Mouse (Mus musculus): ENCODE results near the gene Lrrc17. TPM values are rescaled to one million over a fixed set of nuclear protein-coding genes. Genes with fewer than 3 reads are reported as not detected.

Gene Lrrc17
- polyA plus RNA-seq (2016; fragmentation: Nextera tagmentation; extraction: Ambion mirVana): 2.1 and 3.8 TPM in 2 replicates

GRCm38 (mm10) chr5:21543409-21544201, at the start of gene Lrrc17:
TSS of gene Lrrc17 (plus strand) at chr5:21543559.
- H3K4me3 ChIP-seq: no peak within 1 kb of the TSS

DNA sequence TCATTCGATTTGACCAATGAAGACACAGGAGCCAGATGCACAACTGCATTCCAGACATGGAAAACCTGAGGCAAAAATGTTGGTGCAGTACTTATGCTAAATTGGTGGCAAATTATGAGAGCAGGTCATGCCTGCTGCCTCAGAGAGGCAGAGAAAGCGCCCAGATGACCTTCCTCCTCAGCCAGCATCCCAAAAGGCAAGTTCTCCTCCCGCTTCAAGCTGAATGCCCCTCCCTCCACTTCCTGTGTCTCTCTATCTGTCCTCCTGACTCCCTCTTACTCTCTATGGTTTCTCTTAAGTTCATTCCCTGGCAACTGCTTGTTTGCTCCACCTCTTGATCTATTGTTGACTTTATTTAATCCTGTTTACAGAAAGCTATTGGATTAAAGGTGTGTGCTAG, 48.6 kb upstream of the Lrrc17 start:
- no peaks in the 10 kb centered on the region for H3K36me3 ChIP-seq (replicated peaks)
- H3K4me1 ChIP-seq: peaks cover 9% of the 10 kb centered on the region
- no peaks in the 10 kb centered on the region for H3K9me3 ChIP-seq
- no peak overlapping the region for H3K4me3 ChIP-seq
- 62% methylated on average over 3 of the region's 3 CpGs for WGBS
- H3K27me3 ChIP-seq (ENCODE audit: poor library complexity, severe bottlenecking): no peaks in the 10 kb centered on the region
- H3K27ac ChIP-seq: no peak overlapping the region
- no peak for DNase-seq (ENCODE audit: extremely low spot score, low spot score)

More at GRCm38 (mm10) chr5:21543409-21544201, at the start of gene Lrrc17:
- no peak within 1 kb of the TSS for H3K27ac ChIP-seq
- no peaks in the 10 kb centered on the region for H3K9me3 ChIP-seq
- no peaks in the 10 kb centered on the region for H3K27me3 ChIP-seq (ENCODE audit: poor library complexity, severe bottlenecking)
- DNase-seq (ENCODE audit: extremely low spot score, low spot score): peak; percentile 21
- WGBS: 72% methylated on average over 17 of the region's 17 CpGs
- H3K4me1 ChIP-seq: peaks cover 10% of the 10 kb centered on the region
- no peaks in the 10 kb centered on the region for H3K36me3 ChIP-seq (replicated peaks)

DNA sequence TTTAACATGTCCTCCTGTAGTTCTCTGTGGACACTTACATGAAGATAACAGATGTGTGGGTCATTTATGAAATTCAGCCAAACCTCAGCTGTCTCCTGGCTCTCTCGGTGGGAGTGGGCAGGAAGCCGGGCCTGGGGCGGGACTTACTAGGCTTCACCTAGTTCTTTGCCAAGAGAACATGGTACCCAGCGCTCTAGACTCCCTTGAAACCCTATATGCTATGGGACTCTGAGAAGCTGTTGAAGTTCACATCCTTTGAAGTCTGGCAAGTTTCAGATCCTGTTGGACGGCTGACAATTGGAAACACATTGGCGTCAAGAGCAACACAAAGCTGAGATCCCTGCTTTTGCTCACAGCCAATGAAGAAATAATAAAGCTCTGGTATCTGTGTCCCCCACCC, 47.0 kb upstream of the Lrrc17 start:
- H3K36me3 ChIP-seq (replicated peaks): no peaks in the 10 kb centered on the region
- no peak for DNase-seq (ENCODE audit: extremely low spot score, low spot score)
- peaks cover 7% of the 10 kb centered on the region for H3K4me1 ChIP-seq
- no peak overlapping the region for H3K4me3 ChIP-seq
- WGBS: 82% methylated on average over 6 of the region's 6 CpGs
- H3K27me3 ChIP-seq (ENCODE audit: poor library complexity, severe bottlenecking): no peaks in the 10 kb centered on the region
- no peak overlapping the region for H3K27ac ChIP-seq
- H3K9me3 ChIP-seq: no peaks in the 10 kb centered on the region

DNA sequence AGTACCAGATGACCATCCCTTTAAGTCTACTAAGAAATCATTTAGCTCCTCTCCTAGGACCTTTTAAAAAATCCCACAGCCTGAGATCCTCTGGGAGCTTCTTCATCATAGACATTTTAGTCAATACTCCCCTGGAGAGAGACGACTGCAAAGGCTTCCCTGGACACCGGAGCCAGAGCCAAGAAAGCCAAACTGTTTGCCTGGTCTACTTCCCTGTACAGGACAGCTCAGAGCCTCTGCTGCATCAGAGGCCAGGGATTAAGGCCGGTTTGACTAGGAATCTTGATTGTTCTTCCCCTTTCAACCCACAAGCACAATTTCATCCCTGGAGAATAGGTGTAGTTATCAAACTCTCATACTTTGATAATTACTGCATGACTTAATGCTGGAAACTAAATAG, 46.5 kb upstream of the Lrrc17 start:
- WGBS: 60% methylated on average over 3 of the region's 3 CpGs
- Histone ChIP-seq H3K9me3 (no peaks in the 10 kb centered on the region), H3K36me3 (replicated peaks) (no peaks in the 10 kb centered on the region), H3K27ac (no peak overlapping the region), H3K4me3 (no peak overlapping the region), H3K27me3 (ENCODE audit: poor library complexity, severe bottlenecking) (no peaks in the 10 kb centered on the region), H3K4me1 (0 out of 2 replicates have a peak, but pooled peaks cover 3% of the 10 kb centered on the region)
- DNase-seq (ENCODE audit: extremely low spot score, low spot score): no peak

DNA sequence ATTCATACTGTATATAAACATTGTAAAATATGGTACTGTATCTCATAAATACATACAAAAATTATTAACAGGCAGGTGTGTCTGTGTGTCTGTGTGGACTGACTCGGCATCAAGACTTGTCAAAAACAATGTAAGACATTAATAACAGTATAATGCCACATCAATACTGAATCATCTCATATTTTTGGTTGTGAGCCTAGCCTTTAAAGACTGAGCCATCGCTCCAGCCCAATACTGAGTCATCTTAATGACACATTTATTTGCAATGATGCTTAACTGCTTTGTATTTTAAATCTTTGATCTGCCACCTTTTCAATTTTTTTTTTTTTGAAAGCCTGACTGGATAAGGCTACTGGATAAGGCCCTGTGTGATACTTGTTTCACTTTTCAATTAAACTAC, 44.9 kb upstream of the Lrrc17 start:
- Histone ChIP-seq H3K27ac (no peak overlapping the region), H3K27me3 (ENCODE audit: poor library complexity, severe bottlenecking) (no peaks in the 10 kb centered on the region), H3K36me3 (replicated peaks) (no peaks in the 10 kb centered on the region), H3K4me3 (no peak overlapping the region), H3K4me1 (0 out of 2 replicates have a peak, but pooled peaks cover 3% of the 10 kb centered on the region), H3K9me3 (no peaks in the 10 kb centered on the region)
- 91% methylated on average over 2 of the region's 2 CpGs for WGBS
- DNase-seq (ENCODE audit: extremely low spot score, low spot score): no peak

DNA sequence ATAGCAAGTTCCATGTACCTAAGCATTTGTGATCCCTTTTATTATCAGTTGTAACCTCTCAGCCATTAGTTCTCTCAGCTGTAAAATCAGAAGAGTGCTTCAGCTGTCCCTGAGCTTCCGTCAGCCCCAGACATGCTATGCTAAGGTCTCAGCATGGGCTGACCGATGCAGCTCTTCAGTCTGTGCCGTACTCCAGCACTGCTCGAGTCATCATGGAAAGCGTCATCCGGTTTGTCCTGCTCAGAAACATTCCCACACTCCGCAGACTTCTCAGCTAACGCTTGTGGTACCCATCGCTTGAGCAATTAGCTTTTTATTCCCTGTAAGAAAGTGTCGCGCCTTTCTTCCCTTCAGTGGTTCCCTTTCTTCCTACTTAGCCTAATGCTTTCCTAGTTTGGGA, 44.4 kb upstream of the Lrrc17 start:
- WGBS: 88% methylated on average over 11 of the region's 11 CpGs
- Histone ChIP-seq H3K27me3 (ENCODE audit: poor library complexity, severe bottlenecking) (no peaks in the 10 kb centered on the region), H3K27ac (no peak overlapping the region), H3K4me3 (no peak overlapping the region), H3K4me1 (0 out of 2 replicates have a peak, but pooled peaks cover 3% of the 10 kb centered on the region), H3K36me3 (replicated peaks) (no peaks in the 10 kb centered on the region), H3K9me3 (no peaks in the 10 kb centered on the region)
- no peak for DNase-seq (ENCODE audit: extremely low spot score, low spot score)

- Histone ChIP-seq H3K4me1 (no peaks in the 10 kb centered on the region), H3K4me3 (no peak overlapping the region), H3K9me3 (no peaks in the 10 kb centered on the region), H3K27ac (0 out of 2 replicates have a peak overlapping the region, but pooled peaks have one; percentile 26), H3K27me3 (ENCODE audit: poor library complexity, severe bottlenecking) (no peaks in the 10 kb centered on the region), H3K36me3 (replicated peaks) (no peaks in the 10 kb centered on the region)
- WGBS: 93% methylated on average over 10 of the region's 10 CpGs
- DNase-seq (ENCODE audit: extremely low spot score, low spot score): no peak
Observed at GRCm38 (mm10) chr5:21500133-21500532, 43.2 kb upstream of the Lrrc17 start.

DNA sequence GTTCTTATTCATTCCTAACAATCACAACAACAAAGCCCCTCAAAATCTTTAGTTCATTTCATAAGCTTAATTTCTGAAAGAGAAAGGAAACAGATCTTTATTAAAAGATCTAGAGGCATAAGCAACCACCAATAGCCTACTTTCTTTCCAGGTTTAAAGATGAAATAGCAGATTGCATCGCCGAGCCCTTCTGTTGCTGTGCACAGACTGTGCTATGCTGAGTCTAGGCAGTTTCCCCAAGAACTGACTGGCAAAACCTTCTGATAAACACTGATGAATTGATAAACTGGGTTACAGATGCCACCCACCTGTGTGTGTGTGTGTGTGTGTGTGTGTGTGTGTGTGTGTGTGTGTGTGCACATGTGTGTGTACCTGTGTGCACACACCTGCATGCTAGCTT, 42.4 kb upstream of the Lrrc17 start:
- H3K4me1 ChIP-seq: no peaks in the 10 kb centered on the region
- no peaks in the 10 kb centered on the region for H3K36me3 ChIP-seq (replicated peaks)
- no peaks in the 10 kb centered on the region for H3K9me3 ChIP-seq
- no peaks in the 10 kb centered on the region for H3K27me3 ChIP-seq (ENCODE audit: poor library complexity, severe bottlenecking)
- WGBS: 99% methylated on average over 2 of the region's 2 CpGs
- no peak overlapping the region for H3K27ac ChIP-seq
- H3K4me3 ChIP-seq: no peak overlapping the region
- DNase-seq (ENCODE audit: extremely low spot score, low spot score): no peak

- no peak for DNase-seq (ENCODE audit: extremely low spot score, low spot score)
- no peaks in the 10 kb centered on the region for H3K9me3 ChIP-seq
- no peaks in the 10 kb centered on the region for H3K27me3 ChIP-seq (ENCODE audit: poor library complexity, severe bottlenecking)
- H3K4me1 ChIP-seq: no peaks in the 10 kb centered on the region
- WGBS: 91% methylated on average over 13 of the region's 13 CpGs
- no peaks in the 10 kb centered on the region for H3K36me3 ChIP-seq (replicated peaks)
- no peak overlapping the region for H3K4me3 ChIP-seq
- H3K27ac ChIP-seq: no peak overlapping the region
Observed at GRCm38 (mm10) chr5:21502936-21503610, 40.3 kb upstream of the Lrrc17 start.

DNA sequence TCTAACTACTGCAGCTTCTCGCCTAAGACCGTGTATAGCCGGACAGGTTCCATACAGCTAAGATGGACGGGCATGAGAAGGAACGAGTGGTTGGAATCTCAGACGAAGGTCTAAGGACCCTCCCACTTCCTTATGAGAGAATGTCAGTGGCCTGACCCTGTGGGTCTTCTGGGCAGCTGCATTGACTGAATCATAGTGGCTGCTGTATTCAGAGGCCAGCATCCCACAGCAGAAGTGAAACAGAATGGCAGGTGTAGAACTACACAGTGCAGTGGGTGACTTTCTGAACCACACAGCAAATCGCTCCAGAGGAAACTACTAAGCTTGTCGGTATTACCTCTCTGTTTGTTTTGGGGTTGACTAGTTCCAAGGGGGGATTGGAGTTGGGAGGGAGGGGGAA, 38.2 kb upstream of the Lrrc17 start:
- no peak for DNase-seq (ENCODE audit: extremely low spot score, low spot score)
- H3K27ac ChIP-seq: no peak overlapping the region
- H3K9me3 ChIP-seq: no peaks in the 10 kb centered on the region
- 93% methylated on average over 8 of the region's 8 CpGs for WGBS
- H3K4me1 ChIP-seq: no peaks in the 10 kb centered on the region
- no peaks in the 10 kb centered on the region for H3K36me3 ChIP-seq (replicated peaks)
- no peaks in the 10 kb centered on the region for H3K27me3 ChIP-seq (ENCODE audit: poor library complexity, severe bottlenecking)
- H3K4me3 ChIP-seq: no peak overlapping the region

- Histone ChIP-seq H3K9me3 (no peaks in the 10 kb centered on the region), H3K36me3 (replicated peaks) (no peaks in the 10 kb centered on the region), H3K4me1 (no peaks in the 10 kb centered on the region), H3K27me3 (ENCODE audit: poor library complexity, severe bottlenecking) (no peaks in the 10 kb centered on the region), H3K4me3 (no peak overlapping the region), H3K27ac (no peak overlapping the region)
- DNase-seq (ENCODE audit: extremely low spot score, low spot score): no peak
- 74% methylated on average over 1 of the region's 1 CpGs for WGBS
Observed at GRCm38 (mm10) chr5:21506887-21507286, 36.5 kb upstream of the Lrrc17 start.

DNA sequence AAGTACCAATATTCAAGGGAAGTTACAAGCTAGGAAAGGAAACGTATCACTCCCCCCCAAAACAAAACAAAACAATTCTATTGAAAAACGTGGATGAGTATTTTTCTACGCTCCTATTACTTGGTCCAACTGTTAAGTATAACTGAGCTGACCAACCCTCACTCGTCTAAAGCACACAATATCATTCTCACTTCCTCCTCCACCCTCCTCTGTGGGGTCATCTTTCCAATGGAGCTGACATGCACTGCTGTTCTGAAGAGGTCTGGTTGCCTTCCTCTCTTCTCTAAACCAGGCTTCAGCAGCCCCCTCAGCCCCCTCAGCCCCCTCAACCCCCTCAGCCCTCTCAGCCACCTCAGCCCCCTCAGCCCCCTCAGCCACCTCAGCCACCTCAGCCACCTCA, 33.6 kb upstream of the Lrrc17 start:
- H3K27me3 ChIP-seq (ENCODE audit: poor library complexity, severe bottlenecking): no peaks in the 10 kb centered on the region
- H3K36me3 ChIP-seq (replicated peaks): no peaks in the 10 kb centered on the region
- no peak overlapping the region for H3K4me3 ChIP-seq
- no peak overlapping the region for H3K27ac ChIP-seq
- no peak for DNase-seq (ENCODE audit: extremely low spot score, low spot score)
- H3K4me1 ChIP-seq: no peaks in the 10 kb centered on the region
- H3K9me3 ChIP-seq: no peaks in the 10 kb centered on the region
- WGBS: 80% methylated on average over 4 of the region's 4 CpGs

- WGBS: 77% methylated on average over 10 of the region's 10 CpGs
- Histone ChIP-seq H3K27ac (no peak overlapping the region), H3K9me3 (no peaks in the 10 kb centered on the region), H3K36me3 (replicated peaks) (no peaks in the 10 kb centered on the region), H3K27me3 (ENCODE audit: poor library complexity, severe bottlenecking) (no peaks in the 10 kb centered on the region), H3K4me1 (no peaks in the 10 kb centered on the region), H3K4me3 (no peak overlapping the region)
- DNase-seq (ENCODE audit: extremely low spot score, low spot score): no peak
Observed at GRCm38 (mm10) chr5:21513363-21513762, 30.0 kb upstream of the Lrrc17 start.

Data from forebrain, embryonic 10.5 days (tissue).